Mouse (Mus musculus) adrenal gland, postnatal 10 days (tissue): ENCODE data around the gene Tent4a. TPM values are rescaled to one million over a fixed set of nuclear protein-coding genes. Genes with fewer than 3 reads are reported as not detected.

Experiments
- DNase-seq: peaks from one replicate; pipeline ENCODE4 v3.0.0; 2021; ENCODE audit warnings: mixed read lengths
- total RNA-seq, 2 experiments: library from RNA; stranded (reverse); gene quantifications; 2 replicates each; pipeline ENCODE4 v1.2.3; 2021

Gene Tent4a
- total RNA-seq, 2 experiments from 2014 or later = 18.6 to 19.1 TPM

DNA sequence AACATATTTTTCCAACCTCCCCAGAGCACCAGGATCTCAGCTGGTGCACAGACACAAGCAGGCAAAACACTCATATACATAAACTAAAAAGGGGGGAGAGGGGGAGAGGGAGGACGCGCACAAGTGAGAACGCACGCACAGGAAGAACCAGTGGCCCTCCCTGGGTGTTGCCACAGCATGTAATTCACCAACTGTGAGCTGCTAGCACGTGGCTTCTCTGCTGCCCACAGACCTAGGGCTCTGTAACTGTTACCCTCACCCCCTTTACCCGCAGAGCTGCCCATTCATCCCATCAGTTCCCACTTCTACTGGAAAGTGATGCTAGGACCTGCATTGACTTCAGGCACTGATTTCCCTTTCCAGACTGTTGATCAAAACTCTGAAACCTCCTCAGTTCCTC is 15.3 kb downstream of the Tent4a start:
- no peak for DNase-seq

DNA sequence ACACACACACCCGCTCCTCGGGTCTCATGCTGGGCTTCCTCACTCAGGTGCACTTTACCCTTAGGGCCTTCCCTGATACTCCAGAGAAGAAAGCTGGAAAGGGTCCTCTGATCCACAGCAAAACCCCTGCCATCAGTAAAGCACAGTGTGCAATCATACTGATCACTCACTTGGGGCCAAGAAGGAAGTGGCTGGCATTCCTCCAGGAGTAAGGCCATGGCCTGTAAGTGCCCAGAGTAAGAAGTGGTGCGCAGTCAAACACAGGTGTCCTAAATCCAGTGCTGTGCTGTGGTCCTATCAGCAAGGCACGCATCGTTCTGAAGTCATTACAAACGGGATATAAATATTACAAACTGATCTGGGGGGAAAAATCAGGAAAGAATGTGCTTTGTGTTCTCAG is 17.0 kb downstream of the Tent4a start:
- peak; percentile 45 for DNase-seq

DNA sequence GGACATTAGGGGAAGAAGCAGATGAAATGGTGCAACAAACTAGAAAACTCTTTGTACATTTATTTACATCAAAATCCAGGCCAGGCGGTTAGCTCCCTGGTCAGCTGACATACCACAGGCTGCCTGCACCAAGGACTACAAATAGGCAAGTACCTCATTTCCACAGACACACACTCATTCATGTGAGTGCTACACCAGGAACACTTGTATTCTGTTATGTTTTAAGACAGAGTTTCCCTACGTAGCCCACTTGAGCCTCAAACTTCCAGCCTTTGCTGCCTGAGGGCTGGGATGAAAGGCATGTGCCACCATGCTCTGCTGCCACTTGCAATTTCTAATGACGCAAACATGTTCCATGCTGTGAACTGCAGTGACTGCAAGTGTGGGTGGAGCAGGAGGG is 19.3 kb downstream of the Tent4a start:
- no peak for DNase-seq

DNA sequence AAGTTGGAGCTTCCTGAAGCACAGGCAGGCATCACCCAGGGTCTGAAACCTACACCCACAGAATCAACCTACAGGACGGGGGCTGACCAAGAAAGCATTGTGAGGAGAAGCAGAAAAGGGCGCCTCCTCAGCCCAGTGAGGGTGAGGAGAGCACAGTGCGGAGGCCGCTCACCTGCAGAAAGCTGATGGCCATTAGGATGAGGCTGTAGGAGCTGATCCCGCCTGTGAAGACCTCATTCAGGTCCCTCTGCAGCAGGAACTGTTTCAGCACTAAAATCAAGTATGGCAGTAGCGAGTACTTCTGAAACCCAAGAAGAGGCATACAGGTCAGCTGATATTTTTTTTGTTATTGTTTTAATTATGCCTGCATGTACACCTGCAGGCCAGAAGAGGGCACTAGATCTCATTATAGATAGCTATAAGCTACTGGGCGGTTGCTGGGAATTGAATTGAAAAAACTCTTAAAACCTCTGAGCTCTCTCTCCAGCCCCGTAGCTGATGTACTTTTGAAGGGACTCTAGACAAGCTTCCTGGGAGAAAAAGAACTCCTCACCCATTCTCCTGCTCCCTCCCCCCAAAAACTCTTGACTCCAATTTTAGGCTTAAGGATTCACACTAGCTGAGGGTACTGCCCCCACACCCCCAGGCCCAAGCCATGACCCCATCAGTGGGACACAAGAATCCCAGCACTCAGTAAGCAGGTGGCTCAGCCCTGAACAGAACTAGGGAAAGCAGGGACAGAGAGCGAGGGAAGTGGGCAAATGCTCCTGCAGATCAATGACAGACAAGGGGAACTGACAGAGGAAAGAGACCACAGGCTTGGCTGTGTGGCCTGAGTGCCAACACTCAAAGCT is 24.8 kb downstream of the Tent4a start:
- no peak for DNase-seq

DNA sequence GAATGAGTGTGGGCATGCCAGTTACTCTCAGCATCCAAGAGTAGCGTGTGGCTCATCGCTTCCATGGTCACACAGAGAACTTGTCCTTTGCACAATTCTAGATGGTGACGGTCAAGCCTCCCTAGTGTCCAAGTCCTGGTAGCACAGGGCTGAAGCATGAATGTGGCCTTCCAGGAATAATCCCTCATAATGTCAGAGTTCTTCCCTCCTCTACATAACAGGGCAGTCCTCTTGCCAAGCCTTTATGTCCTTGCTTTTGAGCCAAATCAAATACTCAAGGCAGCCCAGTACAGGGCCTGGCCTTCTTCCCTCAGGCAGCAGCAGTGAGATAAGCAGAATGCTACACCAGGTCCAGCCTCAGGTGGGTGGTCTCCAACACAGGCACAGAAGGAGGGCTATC is 26.8 kb downstream of the Tent4a start:
- DNase-seq = peak; percentile 48

DNA sequence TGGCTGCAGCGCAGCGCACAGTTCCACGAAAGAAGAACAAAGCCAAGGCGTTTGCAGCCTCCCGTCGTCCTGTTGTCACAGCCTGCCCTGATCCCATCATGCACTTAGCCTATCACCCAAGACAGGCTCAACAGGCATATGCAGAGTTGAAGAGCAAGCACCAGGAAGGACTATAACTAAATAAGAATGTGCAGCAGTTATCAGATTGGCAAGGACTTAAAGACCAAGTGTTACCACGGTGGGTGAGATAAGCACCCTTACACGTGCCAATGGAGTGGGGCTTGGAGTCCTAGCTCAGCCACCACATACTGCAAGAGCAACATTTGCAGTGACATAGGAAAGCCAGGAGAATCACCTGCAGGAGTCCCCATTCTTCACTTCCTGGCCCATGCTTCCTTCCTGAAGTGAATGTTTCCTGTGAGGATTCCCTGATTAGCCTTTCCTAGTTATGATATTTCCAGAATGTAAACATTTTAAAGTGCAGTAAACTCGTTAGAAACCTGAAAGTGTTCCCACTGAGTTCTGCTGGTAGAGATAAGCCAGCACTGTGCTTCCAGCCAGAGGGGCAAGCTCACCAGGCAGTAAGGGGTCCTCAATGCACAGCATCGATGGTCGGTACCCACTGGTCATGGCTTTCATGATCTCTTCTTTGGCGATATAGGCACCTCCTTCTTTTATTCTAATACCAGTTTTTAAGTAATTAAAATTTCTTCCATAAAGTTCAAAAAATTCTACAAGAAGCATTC is 27.9 kb downstream of the Tent4a start:
- DNase-seq = no peak

DNA sequence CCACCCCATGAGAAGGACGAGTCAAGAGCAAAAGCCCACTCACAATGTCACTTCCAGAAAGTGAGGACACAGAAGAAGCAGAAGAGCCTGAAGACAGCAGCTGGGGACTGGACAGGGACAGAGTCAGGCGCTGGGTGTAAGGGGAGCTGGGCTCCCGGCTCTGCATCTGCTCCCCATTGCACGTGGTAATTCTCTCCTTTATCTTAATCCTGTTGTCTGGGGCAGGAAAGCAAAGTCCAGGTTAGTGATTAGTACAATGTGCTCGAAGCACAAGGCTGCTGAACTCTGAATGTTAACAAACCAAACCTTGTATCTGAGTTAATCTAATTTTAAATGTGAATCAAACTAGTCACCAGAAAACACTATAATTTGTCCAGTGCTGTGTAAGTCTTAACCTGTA is 31.6 kb downstream of the Tent4a start:
- no peak for DNase-seq

DNA sequence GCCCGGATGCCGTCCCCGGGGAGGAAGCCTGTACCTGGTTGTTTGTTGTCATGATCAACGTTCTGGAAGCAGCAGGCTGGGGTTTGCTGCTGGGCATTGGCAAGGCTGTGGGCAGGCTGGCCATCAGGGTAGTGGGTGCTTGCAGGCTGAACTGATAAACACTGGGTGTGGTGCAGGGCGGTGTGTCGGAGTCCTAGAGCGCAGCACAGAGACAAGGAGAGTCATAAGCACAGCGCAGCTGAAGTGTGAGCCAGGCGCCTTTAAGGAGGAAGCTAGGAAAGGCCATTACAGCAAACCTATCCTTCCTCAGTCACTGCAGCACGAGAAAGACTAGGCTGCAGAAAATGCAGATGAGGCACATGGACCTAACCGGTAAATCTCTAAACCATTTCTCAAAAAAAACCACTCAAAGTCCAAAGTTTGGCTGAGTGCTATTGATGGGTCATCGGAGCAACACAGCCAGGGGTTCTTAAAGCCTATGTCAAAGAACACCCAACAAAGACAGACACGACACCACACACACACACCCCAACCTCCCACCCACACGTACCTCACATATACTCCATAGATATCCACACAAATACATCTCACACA is 32.2 kb downstream of the Tent4a start:
- DNase-seq = no peak

DNA sequence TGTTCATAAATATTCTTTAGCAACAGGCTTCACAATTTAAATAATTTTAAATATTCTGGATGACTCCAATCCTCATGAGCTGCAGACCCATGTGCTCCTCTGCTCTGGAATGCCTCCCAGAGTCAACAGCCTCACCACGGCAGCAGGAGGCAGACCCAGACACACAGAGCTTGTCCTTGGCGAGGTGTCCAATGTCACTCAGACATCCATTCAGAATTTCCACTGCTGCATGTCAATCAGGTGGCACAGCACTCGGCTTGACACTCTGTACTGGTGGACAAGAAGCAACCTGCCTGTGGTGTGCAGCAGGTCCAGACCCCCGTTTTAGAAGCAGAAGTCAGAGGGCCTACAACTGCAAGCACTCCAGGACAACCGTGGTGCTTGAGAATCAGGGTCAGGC is 36.1 kb downstream of the Tent4a start:
- DNase-seq = no peak

DNA sequence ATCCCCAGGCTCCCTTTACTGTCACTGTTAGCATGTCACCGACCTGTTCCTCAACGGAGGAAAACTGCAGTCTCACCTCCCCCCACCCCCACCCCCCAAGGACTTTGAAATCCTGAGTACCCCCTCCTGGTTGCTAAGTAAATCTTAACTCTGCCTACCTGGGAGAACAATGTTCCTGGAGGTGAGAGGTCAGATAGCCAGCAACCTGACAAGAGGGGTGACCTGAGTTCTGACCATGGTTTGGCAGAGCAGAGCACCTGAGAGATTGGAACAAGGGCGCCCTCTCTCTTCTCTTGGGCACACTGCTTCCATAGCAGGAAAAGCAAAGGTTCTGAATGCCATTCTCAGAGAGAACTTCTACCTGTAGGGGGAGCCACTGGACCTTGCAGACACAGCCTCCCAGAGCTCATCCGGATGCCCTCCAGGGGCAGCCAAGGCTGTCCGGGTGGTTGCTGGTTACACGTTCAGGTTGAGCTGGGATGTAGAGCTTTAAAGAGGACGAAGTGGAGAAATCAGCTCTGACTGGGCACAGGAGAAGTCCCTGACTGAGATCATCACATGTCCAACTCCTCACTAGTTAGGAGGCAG is 41.4 kb downstream of the Tent4a start:
- peak; percentile 76 for DNase-seq

DNA sequence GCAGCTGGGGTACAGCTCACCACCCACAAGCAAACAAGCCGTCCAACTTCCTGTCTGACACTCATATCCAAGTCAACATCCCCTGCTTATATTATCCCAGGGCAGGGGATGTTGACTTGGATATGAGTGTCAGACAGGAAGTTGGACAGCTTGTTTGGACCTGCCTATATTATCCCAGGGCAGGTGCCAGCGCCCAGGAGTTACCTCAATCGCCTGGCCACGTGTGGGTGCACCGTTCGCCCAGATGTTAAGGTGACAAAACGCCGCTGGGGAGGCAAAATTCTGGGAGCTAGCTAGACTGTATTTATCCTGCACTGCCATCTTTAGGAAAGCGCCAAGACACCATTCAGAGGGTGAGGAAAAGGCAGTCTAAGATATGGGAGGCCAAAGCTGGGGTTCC is 44.6 kb downstream of the Tent4a start:
- DNase-seq = peak; percentile 0

DNA sequence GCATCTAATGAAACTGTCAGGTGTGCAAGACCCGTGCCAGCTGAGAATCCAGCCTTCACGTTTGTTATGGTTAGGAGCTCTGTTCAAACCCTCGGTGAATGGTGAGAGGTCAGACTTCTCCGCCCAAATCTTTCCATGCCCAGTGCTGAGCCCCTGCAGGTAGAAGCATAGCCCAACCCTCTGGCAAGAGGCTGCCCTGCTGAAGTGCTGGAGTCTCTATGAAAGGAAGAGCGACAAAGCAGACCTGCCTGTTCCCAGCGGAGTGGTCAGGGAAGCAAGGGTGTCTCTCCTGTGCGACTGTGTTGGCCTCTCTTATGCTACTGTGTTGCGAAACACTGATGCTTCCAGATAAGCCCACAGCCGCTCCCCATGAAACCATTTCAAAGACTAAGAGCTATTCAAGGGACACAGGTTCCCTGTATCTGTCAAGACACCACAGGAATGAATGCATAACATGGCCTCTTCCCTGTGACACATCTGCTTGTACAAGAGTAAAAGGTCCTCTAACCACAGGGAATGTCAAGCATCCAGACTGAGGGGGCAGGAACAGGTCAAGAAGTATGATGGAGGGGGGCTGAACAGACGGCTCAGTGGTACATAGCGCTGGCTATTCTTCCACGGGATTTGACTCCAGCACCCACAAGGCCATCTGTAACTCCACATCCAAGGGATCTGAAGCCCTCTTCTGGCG is 45.7 kb downstream of the Tent4a start:
- DNase-seq = peak; percentile 4

DNA sequence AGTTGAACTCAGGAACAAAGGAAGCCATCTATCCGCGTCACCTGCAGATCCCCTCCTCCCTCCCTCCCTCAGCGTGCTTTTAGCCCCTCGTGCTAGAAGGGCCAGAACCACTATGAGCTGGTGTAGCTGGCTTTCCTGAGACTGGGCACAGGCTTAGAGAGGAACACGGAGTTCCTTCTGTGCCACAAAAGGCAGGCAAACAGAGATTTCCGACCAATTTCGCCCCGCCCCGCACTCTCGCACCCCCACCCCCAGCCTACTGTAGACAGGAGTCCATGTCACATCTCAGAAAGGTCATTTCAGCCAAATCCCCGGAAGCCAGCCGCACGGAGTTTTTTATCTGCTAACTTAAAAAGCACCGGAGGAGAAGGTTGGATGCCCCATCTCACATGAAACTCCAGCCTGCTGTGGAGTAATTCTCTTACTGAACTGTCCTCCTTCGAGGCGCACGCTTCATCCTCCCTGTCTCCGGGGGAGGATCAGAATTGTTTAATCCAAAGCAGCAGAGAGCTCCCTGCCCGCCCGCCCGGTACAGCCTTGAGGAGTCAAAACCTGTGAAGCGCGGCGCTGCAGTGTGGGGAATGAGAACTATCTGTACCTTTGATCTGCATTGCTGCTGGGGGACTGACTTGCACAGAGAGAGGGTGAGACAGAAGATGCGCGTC is 46.7 kb downstream of the Tent4a start:
- peak; percentile 45 for DNase-seq

DNA sequence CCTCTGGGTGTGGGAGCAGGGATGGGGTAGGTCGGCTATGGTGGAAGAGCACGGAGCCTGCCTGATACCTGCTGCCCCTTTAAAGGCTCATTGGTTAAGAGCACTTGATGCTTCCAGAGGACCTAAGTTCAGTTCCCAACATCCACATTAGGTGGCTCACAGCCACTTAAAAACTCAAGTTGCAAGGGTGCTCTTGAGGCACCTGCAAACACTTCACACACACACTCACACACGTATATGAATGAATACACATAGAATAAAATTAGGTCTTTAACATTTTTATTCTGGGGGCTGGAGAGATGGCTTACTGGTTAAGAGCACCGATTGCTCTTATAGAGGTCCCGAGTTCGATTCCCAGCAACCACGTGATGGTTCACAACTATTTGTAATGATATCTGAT is 47.3 kb downstream of the Tent4a start:
- peak; percentile 1 for DNase-seq

DNA sequence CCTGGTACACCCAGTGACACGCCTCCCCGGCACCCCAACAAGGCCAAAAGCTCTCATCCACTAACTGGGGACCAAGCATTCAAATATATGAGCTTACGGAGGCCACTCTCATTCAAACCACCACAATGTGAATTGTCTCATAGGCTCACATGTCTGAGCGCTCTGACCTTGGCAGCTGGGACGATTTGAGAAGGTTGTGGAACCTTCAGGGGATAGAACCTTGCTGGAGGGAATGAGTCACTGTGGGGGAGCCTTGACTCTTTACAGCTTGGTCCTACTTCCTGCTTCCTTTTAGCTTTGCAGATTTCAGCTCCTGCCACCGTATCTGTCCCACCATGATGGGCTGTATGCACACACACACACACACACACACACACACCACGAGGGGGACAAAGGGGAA is 48.6 kb downstream of the Tent4a start:
- DNase-seq = peak; percentile 29

DNA sequence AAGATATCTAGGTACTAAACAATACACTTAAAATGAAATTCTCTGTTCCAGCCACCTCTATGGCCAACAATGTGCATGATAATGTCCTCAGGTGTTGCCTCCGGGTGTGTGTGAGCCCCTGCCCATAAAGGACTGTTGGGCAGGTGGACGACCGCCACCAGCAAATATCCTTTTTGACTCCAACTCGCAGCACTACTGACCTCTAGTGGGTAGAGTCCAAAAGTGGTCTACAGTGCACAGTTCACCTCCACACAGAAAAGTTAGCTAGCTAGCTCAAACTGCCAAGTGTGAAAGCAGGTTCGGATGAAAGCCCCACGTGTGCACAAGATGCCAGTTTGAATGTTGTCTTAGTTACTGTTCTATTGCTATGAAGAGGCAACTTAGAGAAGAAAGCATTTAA is 49.1 kb downstream of the Tent4a start:
- peak; percentile 42 for DNase-seq

DNA sequence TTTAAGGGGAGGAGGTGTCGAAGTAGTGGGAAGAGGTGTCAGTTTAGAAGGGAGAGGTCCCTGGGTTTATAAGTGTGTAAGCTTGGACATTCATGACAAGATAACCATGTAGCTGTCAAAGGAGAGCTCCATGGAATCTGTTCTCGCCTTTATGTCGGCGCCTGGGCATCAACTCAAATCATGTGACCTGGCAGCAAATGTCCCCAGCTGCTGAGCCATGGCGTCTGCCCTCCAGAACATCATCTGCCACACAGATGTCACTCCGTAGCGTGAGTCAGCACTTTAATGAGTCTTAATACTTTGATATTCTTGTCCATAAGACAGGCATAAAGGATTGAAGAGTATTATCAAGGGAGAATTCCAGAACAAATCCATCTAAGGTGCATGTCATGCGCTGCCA is 51.7 kb downstream of the Tent4a start:
- DNase-seq = peak; percentile 7

DNA sequence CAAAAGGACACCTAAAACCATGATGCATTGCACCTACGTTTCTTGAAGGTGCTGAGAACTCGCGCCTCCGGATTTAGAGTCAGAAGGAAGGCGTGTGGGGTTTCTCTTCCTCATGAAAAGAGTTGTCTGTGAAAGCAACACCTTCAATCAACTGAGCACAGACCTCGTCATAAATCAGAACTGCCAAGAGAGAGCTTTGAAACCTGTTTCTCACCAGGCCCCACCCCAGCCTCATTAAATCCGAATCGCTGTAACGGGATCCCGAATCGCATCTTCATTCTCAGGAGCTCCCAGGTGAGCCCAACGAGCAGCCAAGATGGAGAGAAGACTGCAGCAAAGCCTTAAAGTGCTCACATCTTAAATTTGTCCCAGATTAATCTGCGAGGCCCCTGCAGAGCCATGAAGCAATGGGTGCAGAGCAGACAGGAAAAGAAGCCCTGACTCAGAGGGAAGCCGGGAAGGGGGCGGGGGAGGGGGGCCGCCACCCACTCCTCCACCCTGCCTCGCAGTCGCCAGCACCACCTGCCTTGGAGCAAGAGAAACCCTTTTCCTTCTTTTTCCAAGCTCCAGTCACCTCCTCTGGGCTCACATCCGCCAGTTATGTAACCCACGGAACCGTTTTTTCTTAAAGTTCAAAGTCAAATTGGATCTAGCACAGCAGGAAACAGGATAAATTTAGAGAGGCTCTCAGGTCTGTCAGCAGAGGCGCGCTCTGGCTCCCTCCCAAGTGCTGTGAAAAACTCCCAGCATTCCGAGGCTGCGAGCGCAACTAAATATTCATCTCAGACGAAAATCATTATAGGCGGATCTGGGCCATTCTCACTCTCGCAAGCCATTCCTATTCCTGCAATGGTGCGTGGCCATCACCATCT is 52.5 kb downstream of the Tent4a start:
- DNase-seq = peak; percentile 79

DNA sequence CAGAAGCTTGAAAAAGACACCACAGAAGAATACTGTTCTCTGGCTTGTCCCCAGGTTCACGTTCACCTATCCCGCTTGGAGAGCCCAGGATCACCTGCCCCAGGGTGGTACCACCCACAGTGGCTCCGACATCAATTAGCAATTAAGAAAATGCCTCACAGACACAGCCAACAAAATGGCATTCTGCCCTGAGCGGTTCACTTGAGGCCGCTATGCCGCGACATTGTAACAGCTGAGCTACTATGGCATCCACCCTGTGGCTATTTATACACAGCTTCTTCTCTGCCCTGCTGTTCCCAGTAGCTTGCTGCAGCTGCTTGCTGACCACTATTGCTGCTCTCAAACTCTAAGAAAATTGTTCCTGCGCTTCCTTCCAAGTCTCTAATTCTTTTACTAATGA is 53.4 kb downstream of the Tent4a start:
- DNase-seq = no peak

DNA sequence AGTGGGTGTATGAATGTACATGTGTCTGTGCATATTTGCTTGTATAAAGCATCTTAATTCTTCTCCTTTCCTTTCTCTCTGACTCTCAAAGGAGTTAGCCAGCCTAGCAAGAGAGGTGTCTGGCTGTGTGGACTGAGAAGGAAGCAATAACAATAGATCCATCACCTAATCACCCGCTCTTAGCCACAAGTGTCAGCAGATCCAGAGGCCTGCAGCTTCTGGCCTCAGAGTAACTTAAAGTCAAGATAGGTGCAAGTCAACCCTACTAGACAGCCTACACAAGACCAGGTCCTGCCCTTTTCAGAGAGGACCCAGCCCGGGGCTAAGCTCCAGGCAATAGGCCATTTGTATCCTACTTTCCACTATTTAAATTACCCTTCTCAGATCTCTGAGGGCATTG is 54.5 kb downstream of the Tent4a start:
- no peak for DNase-seq

DNA sequence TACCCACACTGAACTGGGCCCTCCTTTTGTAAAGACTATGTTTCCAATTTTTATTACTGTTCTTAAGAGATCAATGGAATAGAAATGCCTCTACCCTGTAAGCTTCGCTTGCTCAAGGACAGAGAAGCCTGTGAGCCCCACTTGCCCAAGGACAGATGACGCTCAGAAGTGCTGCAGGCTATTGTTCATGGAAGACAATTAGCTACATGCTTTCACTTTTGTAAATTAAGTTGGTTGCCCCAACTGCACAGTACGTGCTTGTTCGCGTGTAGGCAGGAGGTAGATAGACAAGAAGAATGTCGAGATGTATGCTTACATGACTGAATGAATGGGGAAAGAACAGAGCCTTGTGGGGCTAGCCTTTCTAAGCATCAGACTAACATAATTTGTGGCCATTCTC is 55.7 kb downstream of the Tent4a start:
- DNase-seq = no peak
